Mouse (Mus musculus): ENCODE measurements at regions not wholly inside any gene's neighbourhood (a gene's known extent, or its start where the extent isn't known, plus 50 kb on each side); places are given as distances from the start of the nearest gene placed in this dataset.

GRCm38 (mm10) chr10:98041766-98042165 is 315.2 kb upstream of the C030005K15Rik start:
- no peak for DNase-seq (ENCODE audit: low spot score in 2 of 2)

- DNase-seq (ENCODE audit: low spot score in 2 of 2): no peak
Observed at GRCm38 (mm10) chr10:98043873-98044272, 317.3 kb upstream of the C030005K15Rik start.

- DNase-seq (ENCODE audit: low spot score in 2 of 2): no peak
Observed at GRCm38 (mm10) chr10:98044579-98044978, 318.0 kb upstream of the C030005K15Rik start.

- DNase-seq (ENCODE audit: low spot score in 2 of 2): no peak
Observed at GRCm38 (mm10) chr10:98073432-98073831, 346.9 kb upstream of the C030005K15Rik start.

GRCm38 (mm10) chr10:98084881-98085280 is 358.3 kb upstream of the C030005K15Rik start:
- no peak for DNase-seq (ENCODE audit: low spot score in 2 of 2)

- DNase-seq (ENCODE audit: low spot score in 2 of 2): no peak
Observed at GRCm38 (mm10) chr10:98116296-98116695, 389.7 kb upstream of the C030005K15Rik start.

- DNase-seq (ENCODE audit: low spot score in 2 of 2): no peak
Observed at GRCm38 (mm10) chr10:98125713-98126112, 399.2 kb upstream of the C030005K15Rik start.

GRCm38 (mm10) chr10:98135026-98135425 is 408.5 kb upstream of the C030005K15Rik start:
- DNase-seq (ENCODE audit: low spot score in 2 of 2): no peak

GRCm38 (mm10) chr10:98145773-98146172 is 419.2 kb upstream of the C030005K15Rik start:
- DNase-seq (ENCODE audit: low spot score in 2 of 2): no peak

GRCm38 (mm10) chr10:98146998-98147863 is 420.7 kb upstream of the C030005K15Rik start:
- no peak for DNase-seq (ENCODE audit: low spot score in 2 of 2)

- no peak for DNase-seq (ENCODE audit: low spot score in 2 of 2)
Observed at GRCm38 (mm10) chr10:98155982-98156381, 429.4 kb upstream of the C030005K15Rik start.

GRCm38 (mm10) chr10:98185666-98186065 is 459.1 kb upstream of the C030005K15Rik start:
- no peak for DNase-seq (ENCODE audit: low spot score in 2 of 2)

GRCm38 (mm10) chr10:98196852-98197251 is 470.3 kb upstream of the C030005K15Rik start:
- no peak for DNase-seq (ENCODE audit: low spot score in 2 of 2)

GRCm38 (mm10) chr10:98210246-98210645 is 483.7 kb upstream of the C030005K15Rik start:
- DNase-seq (ENCODE audit: low spot score in 2 of 2): no peak

- DNase-seq (ENCODE audit: low spot score in 2 of 2): no peak
Observed at GRCm38 (mm10) chr10:98212876-98213587, 486.5 kb upstream of the C030005K15Rik start.

GRCm38 (mm10) chr10:98231017-98231416 is 504.5 kb upstream of the C030005K15Rik start:
- DNase-seq (ENCODE audit: low spot score in 2 of 2): no peak

- no peak for DNase-seq (ENCODE audit: low spot score in 2 of 2)
Observed at GRCm38 (mm10) chr10:98231705-98232235, 505.2 kb upstream of the C030005K15Rik start.

GRCm38 (mm10) chr10:98248311-98248710 is 521.8 kb upstream of the C030005K15Rik start:
- DNase-seq (ENCODE audit: low spot score in 2 of 2): no peak

GRCm38 (mm10) chr10:98257980-98258707 is 531.6 kb upstream of the C030005K15Rik start:
- DNase-seq (ENCODE audit: low spot score in 2 of 2): no peak

- no peak for DNase-seq (ENCODE audit: low spot score in 2 of 2)
Observed at GRCm38 (mm10) chr10:98259283-98259682, 532.7 kb upstream of the C030005K15Rik start.

GRCm38 (mm10) chr10:98268511-98268910 is 542.0 kb upstream of the C030005K15Rik start:
- DNase-seq (ENCODE audit: low spot score in 2 of 2): no peak

GRCm38 (mm10) chr10:98291617-98292016 is 565.1 kb upstream of the C030005K15Rik start:
- no peak for DNase-seq (ENCODE audit: low spot score in 2 of 2)
